Mouse (Mus musculus) telencephalon, adult 2 months (tissue): Measurements from ENCODE around the gene Vmn2r74.

Source experiments
- DNase-seq: peaks from one replicate; pipeline ENCODE4 v3.0.0-alpha.2; 2011; ENCODE audit warnings: low read depth, low spot score

Gene Vmn2r74

GRCm38 (mm10) chr7:85961529-85961928 is at the start of gene Vmn2r74:
Gene Vmn2r74 (minus strand): TSS chr7:85961629.
- DNase-seq = no peak

- DNase-seq = no peak
Observed at GRCm38 (mm10) chr7:86007533-86007932, 46.1 kb upstream of the Vmn2r74 start.
